Mouse (Mus musculus) lung, postnatal 0 days (tissue): ENCODE measurements at regions not wholly inside any gene's neighbourhood (a gene's known extent, or its start where the extent isn't known, plus 50 kb on each side); places are given as distances from the start of the nearest gene placed in this dataset.
A peak's percentile ranks its signal among the peaks of the same experiment; 100 is the strongest.

ENCODE experiments used
- ATAC-seq: fragments of 200-750 bp; cut with Nextera tagmentation; 2 replicates; pipeline ENCODE4 v1.8.0; 2017; ENCODE audit warnings: moderate library complexity
- DNase-seq: peaks from one replicate; pipeline ENCODE4 v3.0.0-alpha.2; 2016; ENCODE audit warnings: low spot score
- H3K27ac ChIP-seq: fragments of 300-500 bp; sonication (generic); 2 replicates; pipeline ENCODE4 v1.5.1; 2014; ENCODE audit warnings: antibody characterized with exemption, mild to moderate bottlenecking, low read length, mixed read lengths
- H3K27me3 ChIP-seq: fragments of 300-500 bp; sonication (generic); replicated peaks from 2 replicates; pipeline ENCODE4 v1.6.1; 2014; ENCODE audit warnings: low read length, mixed read lengths; ENCODE audit not compliant: insufficient read depth
- H3K36me3 ChIP-seq: fragments of 300-500 bp; sonication (generic); 2 replicates; pipeline ENCODE4 v1.6.1; 2014; ENCODE audit warnings: low read length, mixed read lengths; ENCODE audit not compliant: insufficient read depth
- H3K4me1 ChIP-seq: fragments of 300-500 bp; sonication (generic); 2 replicates; pipeline ENCODE4 v1.6.1; 2014; ENCODE audit warnings: antibody characterized with exemption, low read depth, low read length, mixed read lengths; ENCODE audit not compliant: insufficient read depth
- H3K4me2 ChIP-seq: fragments of 300-500 bp; sonication (generic); replicated peaks from 2 replicates; pipeline ENCODE4 v1.6.1; 2014; ENCODE audit warnings: low read depth, mild to moderate bottlenecking, low read length, moderate library complexity, mixed read lengths
- H3K4me3 ChIP-seq: fragments of 300-500 bp; sonication (generic); 2 replicates; pipeline ENCODE4 v1.5.1; 2014; ENCODE audit warnings: low read depth, low read length
- H3K9ac ChIP-seq: fragments of 300-500 bp; sonication (generic); replicated peaks from 2 replicates; pipeline ENCODE4 v1.6.1; 2014; ENCODE audit warnings: low read depth, mild to moderate bottlenecking
- H3K9me3 ChIP-seq: fragments of 300-500 bp; sonication (generic); 2 replicates; pipeline ENCODE4 v1.6.1; 2016; ENCODE audit warnings: low read length, mixed read lengths
- CTCF ChIP-seq: IDR thresholded peaks from 2 replicates; pipeline ENCODE4 v1.5.1; 2016; ENCODE audit warnings: antibody characterized with exemption, mild to moderate bottlenecking
- EP300 ChIP-seq: IDR thresholded peaks from 2 replicates; pipeline ENCODE4 v1.6.1; 2016; ENCODE audit warnings: antibody characterized with exemption, mild to moderate bottlenecking, control low read depth
- WGBS: fragments of 180-500 bp; shearing (Covaris S2); extraction: QIAGEN DNeasy Blood & Tissue Kit; methylation state at CpG from one replicate; pipeline ENCODE4 v1.1.7; 2014; 5-methylcytosine and 5-hydroxymethylcytosine counted together

GRCm38 (mm10) chr2:166309882-166310281 lies 154.4 kb upstream of the Sulf2 start:
- DNase-seq: no peak
- Histone ChIP-seq H3K36me3 (no peaks in the 10 kb centered on the region), H3K27me3 (peaks cover 5% of the 10 kb centered on the region; the same call in 1 of the 2 replicates), H3K4me3 (no peak overlapping the region), H3K27ac (no peak overlapping the region), H3K4me2 (no peak overlapping the region), H3K4me1 (no peaks in the 10 kb centered on the region), H3K9ac (no peak overlapping the region), H3K9me3 (no peaks in the 10 kb centered on the region)
- 76% methylated on average over 2 of the region's 2 CpGs for WGBS
- ATAC-seq: no peak
- TF ChIP-seq EP300 (no peak), CTCF (no peak)

DNA sequence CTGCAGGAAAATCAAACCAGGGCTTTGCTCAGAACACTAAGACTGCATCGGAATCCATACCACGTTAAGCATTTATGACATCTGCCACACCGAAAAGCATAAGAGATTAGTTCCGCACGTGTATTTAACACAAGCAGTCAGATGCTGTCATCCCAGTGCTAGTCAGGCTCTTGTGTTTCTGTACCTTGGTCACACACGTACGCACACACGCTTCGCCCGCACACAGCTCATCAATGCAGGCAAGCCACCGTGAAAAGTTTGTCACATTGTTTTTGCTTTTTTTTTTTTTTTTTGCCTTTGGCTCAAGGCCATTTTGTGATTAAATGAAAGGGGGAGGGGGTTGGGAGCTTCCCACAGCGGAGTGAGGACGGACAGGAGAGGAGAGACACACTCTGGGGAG lies 152.1 kb upstream of the Sulf2 start:
- H3K4me2 ChIP-seq: no peak overlapping the region
- H3K4me1 ChIP-seq: no peaks in the 10 kb centered on the region
- no peak overlapping the region for H3K9ac ChIP-seq
- no peaks in the 10 kb centered on the region for H3K9me3 ChIP-seq
- no peaks in the 10 kb centered on the region for H3K36me3 ChIP-seq
- H3K4me3 ChIP-seq: no peak overlapping the region
- ATAC-seq (no peak), DNase-seq (no peak)
- WGBS: 72% methylated on average over 13 of the region's 13 CpGs
- no peak overlapping the region for H3K27ac ChIP-seq
- TF ChIP-seq EP300 (no peak), CTCF (no peak)
- H3K27me3 ChIP-seq: peaks cover 5% of the 10 kb centered on the region; the same call in 1 of the 2 replicates

- Histone ChIP-seq H3K27me3 (no peaks in the 10 kb centered on the region), H3K27ac (no peak overlapping the region), H3K4me1 (no peaks in the 10 kb centered on the region), H3K9me3 (no peaks in the 10 kb centered on the region), H3K36me3 (no peaks in the 10 kb centered on the region), H3K4me2 (no peak overlapping the region), H3K4me3 (no peak overlapping the region), H3K9ac (no peak overlapping the region)
- TF ChIP-seq EP300 (no peak; the same call in 1 of the 2 replicates), CTCF (peak; percentile 13; the same call in 1 of the 2 replicates)
- 55% methylated on average over 30 of the region's 30 CpGs for WGBS
- DNase-seq: peak; percentile 71
- peak; percentile 77 for ATAC-seq
Measured at GRCm38 (mm10) chr2:166305044-166306002, 149.9 kb upstream of the Sulf2 start.

- TF ChIP-seq EP300 (no peak), CTCF (no peak)
- H3K4me1 ChIP-seq: no peaks in the 10 kb centered on the region
- no peaks in the 10 kb centered on the region for H3K27me3 ChIP-seq
- no peak for DNase-seq
- H3K27ac ChIP-seq: no peak overlapping the region
- ATAC-seq: no peak
- H3K9ac ChIP-seq: no peak overlapping the region
- no peaks in the 10 kb centered on the region for H3K36me3 ChIP-seq
- H3K9me3 ChIP-seq: no peaks in the 10 kb centered on the region
- H3K4me2 ChIP-seq: no peak overlapping the region
- no peak overlapping the region for H3K4me3 ChIP-seq
- 76% methylated on average over 2 of the region's 2 CpGs for WGBS
Measured at GRCm38 (mm10) chr2:166303854-166304253, 148.4 kb upstream of the Sulf2 start.

DNA sequence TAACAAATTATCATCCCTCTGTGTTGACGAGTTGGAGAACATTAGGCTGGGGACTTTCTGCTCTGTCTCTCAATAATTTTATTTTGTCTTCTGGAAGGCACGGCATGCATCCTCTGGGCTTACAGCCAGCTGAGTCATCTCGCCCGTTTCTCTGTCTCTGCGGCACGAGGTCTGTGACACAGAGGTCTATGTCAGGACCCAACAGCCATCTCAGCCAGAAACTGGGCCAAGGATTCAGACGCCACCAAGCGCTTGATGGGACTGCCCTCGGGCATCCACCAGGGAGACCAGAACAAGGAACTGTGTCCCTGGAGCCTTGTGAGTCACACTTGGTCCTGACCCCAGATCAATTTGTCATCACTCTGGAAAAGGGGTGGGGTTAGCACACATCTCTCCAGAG lies 145.7 kb upstream of the Sulf2 start:
- Histone ChIP-seq H3K4me1 (peaks cover 3% of the 10 kb centered on the region; the same call in 1 of the 2 replicates), H3K9me3 (no peaks in the 10 kb centered on the region), H3K4me2 (no peak overlapping the region), H3K27me3 (no peaks in the 10 kb centered on the region), H3K27ac (no peak overlapping the region), H3K36me3 (no peaks in the 10 kb centered on the region), H3K4me3 (no peak overlapping the region), H3K9ac (no peak overlapping the region)
- TF ChIP-seq EP300: no peak
- TF ChIP-seq CTCF: 0 out of 2 replicates have a peak, but pooled peaks have one; percentile 9
- DNase-seq (peak; percentile 45), ATAC-seq (peak; percentile 51)
- 61% methylated on average over 9 of the region's 9 CpGs for WGBS

DNA sequence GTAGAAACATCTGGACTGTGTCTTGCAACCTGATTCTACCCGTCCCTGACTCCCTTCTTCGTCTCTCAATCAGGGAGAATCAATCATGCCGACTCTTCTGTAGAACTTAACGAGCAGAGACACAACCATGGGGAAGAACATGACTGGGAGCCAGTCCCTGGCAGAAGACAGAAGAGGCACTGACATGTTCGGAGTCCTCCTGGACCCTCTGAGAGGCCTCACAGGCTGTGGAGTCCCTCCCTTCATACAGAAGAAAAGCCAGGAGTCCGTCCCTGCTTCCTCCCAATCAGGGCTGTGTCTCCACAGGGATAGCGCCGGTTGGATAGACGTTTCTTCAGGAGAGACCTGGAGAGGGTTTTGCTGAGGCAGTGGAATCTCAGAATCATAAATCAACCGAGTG lies 139.2 kb upstream of the Sulf2 start:
- no peak for DNase-seq
- ATAC-seq: no peak
- Histone ChIP-seq H3K4me2 (no peak overlapping the region), H3K36me3 (no peaks in the 10 kb centered on the region), H3K27ac (no peak overlapping the region), H3K9ac (no peak overlapping the region), H3K4me1 (peaks cover 4% of the 10 kb centered on the region; the same call in 1 of the 2 replicates), H3K9me3 (no peaks in the 10 kb centered on the region), H3K27me3 (peaks cover 5% of the 10 kb centered on the region; the same call in 1 of the 2 replicates), H3K4me3 (no peak overlapping the region)
- TF ChIP-seq CTCF (no peak), EP300 (no peak)
- WGBS: 44% methylated on average over 10 of the region's 10 CpGs
